Mouse (Mus musculus): ENCODE results near the gene Emb. TPM values are rescaled to one million over a fixed set of nuclear protein-coding genes. Genes with fewer than 3 reads are reported as not detected.
A peak's percentile ranks its signal among the peaks of the same experiment; 100 is the strongest.

Emb gene
- polyA plus RNA-seq, 1 experiment = 34.7 TPM

GRCm38 (mm10) chr13:117195569-117196495, 12.5 kb upstream of the Emb start:
- Histone ChIP-seq H3K27me3 (ENCODE audit: control insufficient read depth, insufficient read depth, low read length) (no peaks in the 10 kb centered on the region), H3K4me3 (replicated peaks; ENCODE audit: insufficient read depth, low read depth, low read length) (no peak overlapping the region), H3K27ac (ENCODE audit: insufficient read depth, low read length) (no peak overlapping the region), H3K4me1 (ENCODE audit: control insufficient read depth, insufficient read depth, low read length) (no peaks in the 10 kb centered on the region)
- DNase-seq = no peak
- 82% methylated on average over 13 of the region's 13 CpGs for WGBS
- TF ChIP-seq CTCF (IDR thresholded peaks at IDR 0.05; ENCODE audit: borderline replicate concordance, insufficient read depth, low read depth, low read length) (no peak), POLR2A (IDR thresholded peaks at IDR 0.05; ENCODE audit: borderline replicate concordance, insufficient read depth, low read length) (no peak)

- H3K27me3 ChIP-seq (ENCODE audit: control insufficient read depth, insufficient read depth, low read length) = no peaks in the 10 kb centered on the region
- DNase-seq = no peak
- TF ChIP-seq POLR2A (IDR thresholded peaks at IDR 0.05; ENCODE audit: borderline replicate concordance, insufficient read depth, low read length) (no peak), CTCF (IDR thresholded peaks at IDR 0.05; ENCODE audit: borderline replicate concordance, insufficient read depth, low read depth, low read length) (no peak)
- no peaks in the 10 kb centered on the region for H3K4me1 ChIP-seq (ENCODE audit: control insufficient read depth, insufficient read depth, low read length)
- no peak overlapping the region for H3K27ac ChIP-seq (ENCODE audit: insufficient read depth, low read length)
- WGBS = 96% methylated on average over 2 of the region's 2 CpGs
- H3K4me3 ChIP-seq (replicated peaks; ENCODE audit: insufficient read depth, low read depth, low read length) = no peak overlapping the region
Observed at GRCm38 (mm10) chr13:117197666-117198065, 10.7 kb upstream of the Emb start.

GRCm38 (mm10) chr13:117198402-117199083, 9.8 kb upstream of the Emb start:
- no peaks in the 10 kb centered on the region for H3K27me3 ChIP-seq (ENCODE audit: control insufficient read depth, insufficient read depth, low read length)
- 91% methylated on average over 7 of the region's 7 CpGs for WGBS
- H3K4me1 ChIP-seq (ENCODE audit: control insufficient read depth, insufficient read depth, low read length) = no peaks in the 10 kb centered on the region
- no peak overlapping the region for H3K4me3 ChIP-seq (replicated peaks; ENCODE audit: insufficient read depth, low read depth, low read length)
- TF ChIP-seq CTCF (IDR thresholded peaks at IDR 0.05; ENCODE audit: borderline replicate concordance, insufficient read depth, low read depth, low read length) (peak; percentile 71), POLR2A (IDR thresholded peaks at IDR 0.05; ENCODE audit: borderline replicate concordance, insufficient read depth, low read length) (no peak)
- peak; percentile 62 to 82 for DNase-seq
- H3K27ac ChIP-seq (ENCODE audit: insufficient read depth, low read length) = no peak overlapping the region

- DNase-seq = peak; percentile 41 to 44
- no peaks in the 10 kb centered on the region for H3K4me1 ChIP-seq (ENCODE audit: control insufficient read depth, insufficient read depth, low read length)
- H3K27ac ChIP-seq (ENCODE audit: insufficient read depth, low read length) = no peak overlapping the region
- TF ChIP-seq CTCF (IDR thresholded peaks at IDR 0.05; ENCODE audit: borderline replicate concordance, insufficient read depth, low read depth, low read length) = peak; percentile 81
- no peak for TF ChIP-seq POLR2A (IDR thresholded peaks at IDR 0.05; ENCODE audit: borderline replicate concordance, insufficient read depth, low read length)
- no peaks in the 10 kb centered on the region for H3K27me3 ChIP-seq (ENCODE audit: control insufficient read depth, insufficient read depth, low read length)
- H3K4me3 ChIP-seq (replicated peaks; ENCODE audit: insufficient read depth, low read depth, low read length) = no peak overlapping the region
- 44% methylated on average over 22 of the region's 22 CpGs for WGBS
Observed at GRCm38 (mm10) chr13:117202755-117203471, 5.4 kb upstream of the Emb start.

- no peak for DNase-seq
- Histone ChIP-seq H3K4me1 (ENCODE audit: control insufficient read depth, insufficient read depth, low read length) (no peaks in the 10 kb centered on the region), H3K4me3 (replicated peaks; ENCODE audit: insufficient read depth, low read depth, low read length) (no peak overlapping the region), H3K27me3 (ENCODE audit: control insufficient read depth, insufficient read depth, low read length) (no peaks in the 10 kb centered on the region), H3K27ac (ENCODE audit: insufficient read depth, low read length) (no peak overlapping the region)
- WGBS = 93% methylated on average over 7 of the region's 7 CpGs
- TF ChIP-seq CTCF (IDR thresholded peaks at IDR 0.05; ENCODE audit: borderline replicate concordance, insufficient read depth, low read depth, low read length) (no peak), POLR2A (IDR thresholded peaks at IDR 0.05; ENCODE audit: borderline replicate concordance, insufficient read depth, low read length) (no peak)
Observed at GRCm38 (mm10) chr13:117204685-117205084, 3.7 kb upstream of the Emb start.

- no peak for DNase-seq
- H3K27me3 ChIP-seq (ENCODE audit: control insufficient read depth, insufficient read depth, low read length) = no peaks in the 10 kb centered on the region
- H3K27ac ChIP-seq (ENCODE audit: insufficient read depth, low read length) = no peak overlapping the region
- H3K4me1 ChIP-seq (ENCODE audit: control insufficient read depth, insufficient read depth, low read length) = no peaks in the 10 kb centered on the region
- WGBS = 87% methylated on average over 8 of the region's 8 CpGs
- no peak overlapping the region for H3K4me3 ChIP-seq (replicated peaks; ENCODE audit: insufficient read depth, low read depth, low read length)
- no peak for TF ChIP-seq POLR2A (IDR thresholded peaks at IDR 0.05; ENCODE audit: borderline replicate concordance, insufficient read depth, low read length)
- no peak for TF ChIP-seq CTCF (IDR thresholded peaks at IDR 0.05; ENCODE audit: borderline replicate concordance, insufficient read depth, low read depth, low read length)
Observed at GRCm38 (mm10) chr13:117206066-117206465, 2.3 kb upstream of the Emb start.

GRCm38 (mm10) chr13:117211386-117211875, 3.1 kb downstream of the Emb start:
- H3K4me1 ChIP-seq (ENCODE audit: control insufficient read depth, insufficient read depth, low read length) = no peaks in the 10 kb centered on the region
- H3K4me3 ChIP-seq (replicated peaks; ENCODE audit: insufficient read depth, low read depth, low read length) = no peak overlapping the region
- H3K27ac ChIP-seq (ENCODE audit: insufficient read depth, low read length) = no peak overlapping the region
- no peaks in the 10 kb centered on the region for H3K27me3 ChIP-seq (ENCODE audit: control insufficient read depth, insufficient read depth, low read length)
- 24% methylated on average over 11 of the region's 11 CpGs for WGBS
- TF ChIP-seq CTCF (IDR thresholded peaks at IDR 0.05; ENCODE audit: borderline replicate concordance, insufficient read depth, low read depth, low read length) (no peak), POLR2A (IDR thresholded peaks at IDR 0.05; ENCODE audit: borderline replicate concordance, insufficient read depth, low read length) (no peak)
- no peak for DNase-seq

Data from cerebellum, adult 2 months (tissue).